Mouse (Mus musculus) testis, adult 2 months (tissue): ENCODE measurements around the gene Gal3st2. TPM values are rescaled to one million over a fixed set of nuclear protein-coding genes. Genes with fewer than 3 reads are reported as not detected.
"Not testable (repeated sequence)": the region's sequence is repeated elsewhere in the genome, so short reads cannot be mapped to it uniquely, and the experiment has no call there.

Experiments
- H3K27ac ChIP-seq: fragments of 200-500 bp; 2 replicates; pipeline ENCODE4 v1.5.1; 2012; ENCODE audit warnings: low read depth, low read length; ENCODE audit not compliant: control insufficient read depth, insufficient read depth
- H3K27me3 ChIP-seq: fragments of 200-500 bp; 2 replicates; pipeline ENCODE4 v1.6.1; 2012; ENCODE audit warnings: mild to moderate bottlenecking, low read length, moderate library complexity; ENCODE audit not compliant: control insufficient read depth, insufficient read depth
- H3K36me3 ChIP-seq: fragments of 200-500 bp; 2 replicates; pipeline ENCODE4 v1.6.1; 2012; ENCODE audit warnings: mild to moderate bottlenecking, low read length; ENCODE audit not compliant: control insufficient read depth, insufficient read depth
- H3K4me1 ChIP-seq: fragments of 200-500 bp; 2 replicates; pipeline ENCODE4 v1.6.1; 2012; ENCODE audit warnings: low read length; ENCODE audit not compliant: control insufficient read depth, insufficient read depth
- H3K4me3 ChIP-seq: fragments of 200-500 bp; 2 replicates; pipeline ENCODE4 v1.5.1; 2012; ENCODE audit warnings: low read depth, mild to moderate bottlenecking, low read length, moderate library complexity, mixed read lengths; ENCODE audit not compliant: control insufficient read depth
- CTCF ChIP-seq: fragments of 200-500 bp; IDR thresholded peaks from 2 replicates; pipeline ENCODE4 v1.5.1; 2012; ENCODE audit warnings: low read depth, mild to moderate bottlenecking, inconsistent platforms, low read length, moderate library complexity; ENCODE audit not compliant: control insufficient read depth, insufficient read depth, insufficient replicate concordance
- POLR2A ChIP-seq: fragments of 200-500 bp; IDR thresholded peaks from 2 replicates; pipeline ENCODE4 v1.6.1; 2012; ENCODE audit warnings: low read depth, mild to moderate bottlenecking, inconsistent platforms, low read length, moderate library complexity; ENCODE audit not compliant: control insufficient read depth
- polyA plus RNA-seq: library from polyadenylated mRNA; depleted of rRNA; stranded (reverse); fragments of >200 nt; gene quantifications from 2 replicates; pipeline ENCODE4 v1.2.3, GENCODE M21; 2012

The Gal3st2 gene
- polyA plus RNA-seq, 1 experiment, result 0.56 TPM

- no peak overlapping the region for H3K27ac ChIP-seq
- peaks cover 3% of the 10 kb centered on the region; the same call in 1 of the 2 replicates for H3K4me1 ChIP-seq
- no peak for TF ChIP-seq POLR2A
- no peak for TF ChIP-seq CTCF
- no peaks in the 10 kb centered on the region for H3K36me3 ChIP-seq
- H3K27me3 ChIP-seq, result no peaks in the 10 kb centered on the region
- H3K4me3 ChIP-seq, result no peak overlapping the region
These were observed 23.8 kb upstream of the Gal3st2 start for GRCm38 (mm10) chr1:93837335-93837734.

DNA sequence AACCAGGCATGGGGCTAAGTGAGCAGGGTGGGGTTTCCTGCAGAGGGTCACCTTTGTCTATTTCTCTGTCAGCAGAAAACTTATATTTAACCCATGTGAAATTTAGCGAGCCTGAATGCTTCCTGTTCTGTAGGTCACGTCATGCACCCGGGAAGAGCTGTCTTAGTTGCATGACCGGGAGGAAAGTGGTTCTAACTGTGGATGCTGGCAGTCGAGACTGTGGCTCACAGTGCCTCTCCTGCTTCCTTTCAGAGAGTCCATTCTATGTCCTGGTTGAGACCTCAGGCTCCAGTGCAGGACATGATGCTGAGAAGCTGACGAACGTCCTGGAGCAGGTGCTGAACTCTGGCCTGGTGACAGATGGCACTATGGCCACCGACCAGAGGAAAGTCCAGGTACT is 22.5 kb upstream of the Gal3st2 start:
- not testable (repeated sequence) for H3K4me1 ChIP-seq

GRCm38 (mm10) chr1:93845766-93846366 is 15.2 kb upstream of the Gal3st2 start:
- H3K4me3 ChIP-seq, H3K36me3 ChIP-seq, H3K27ac ChIP-seq, H3K27me3 ChIP-seq, H3K4me1 ChIP-seq: not testable (repeated sequence)

More for the DNA sequence above, 22.5 kb upstream of the Gal3st2 start:
- not testable (repeated sequence) for H3K27me3 ChIP-seq, H3K4me3 ChIP-seq, H3K27ac ChIP-seq, H3K36me3 ChIP-seq

DNA sequence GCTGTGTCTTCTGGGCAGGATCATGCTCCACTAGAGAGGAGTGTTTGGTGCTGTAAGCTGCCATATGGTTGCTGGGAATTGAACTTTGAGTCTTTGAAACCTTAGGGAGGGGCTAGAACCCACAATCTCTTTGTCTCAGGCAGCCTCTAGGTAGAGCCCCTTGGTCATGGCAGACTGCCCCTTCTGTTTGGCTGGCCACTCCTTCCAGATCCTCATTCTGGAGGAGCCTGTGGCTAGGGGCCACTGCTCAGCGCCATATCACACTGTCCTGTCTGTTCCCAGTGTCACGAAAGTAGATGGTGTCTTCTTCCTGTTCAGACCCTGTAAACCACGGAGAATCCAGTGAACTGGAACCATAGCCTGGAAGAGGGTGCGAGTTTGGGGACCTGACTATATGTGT is 5.3 kb upstream of the Gal3st2 start:
- H3K27me3 ChIP-seq, H3K36me3 ChIP-seq, H3K27ac ChIP-seq, H3K4me1 ChIP-seq, H3K4me3 ChIP-seq: not testable (repeated sequence)

- no peaks in the 10 kb centered on the region for H3K36me3 ChIP-seq
- TF ChIP-seq CTCF (no peak), POLR2A (no peak)
- H3K27ac ChIP-seq, result no peak overlapping the region
- H3K4me3 ChIP-seq, result no peak overlapping the region
- H3K4me1 ChIP-seq, result no peaks in the 10 kb centered on the region
- H3K27me3 ChIP-seq, result no peaks in the 10 kb centered on the region
These were observed 3.7 kb upstream of the Gal3st2 start for GRCm38 (mm10) chr1:93857370-93857769.

- Histone ChIP-seq H3K36me3 (no peaks in the 10 kb centered on the region), H3K27ac (no peak overlapping the region), H3K4me3 (no peak overlapping the region), H3K27me3 (no peaks in the 10 kb centered on the region), H3K4me1 (no peaks in the 10 kb centered on the region)
- TF ChIP-seq POLR2A (no peak), CTCF (no peak)
These were observed 3.1 kb upstream of the Gal3st2 start for GRCm38 (mm10) chr1:93857991-93858390.

DNA sequence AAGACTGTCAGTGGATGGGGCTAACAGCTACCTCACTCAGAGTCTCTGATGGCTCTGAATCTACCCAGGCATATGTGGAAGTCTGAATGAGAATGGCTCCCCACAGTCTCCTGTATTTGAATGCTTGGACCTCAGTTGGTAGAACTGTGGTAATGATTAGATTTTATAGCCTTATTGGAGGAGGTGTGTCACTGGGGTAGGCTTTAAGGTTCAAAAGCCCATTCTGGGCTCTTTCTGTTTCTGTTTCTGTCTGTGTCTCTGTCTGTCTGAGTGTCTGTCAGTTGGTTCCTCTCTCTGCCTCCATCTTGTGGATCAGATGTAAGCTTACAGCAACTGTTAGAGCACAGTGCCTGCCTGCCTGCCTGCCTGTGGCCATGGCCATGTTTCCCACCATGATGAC is 1.5 kb upstream of the Gal3st2 start:
- Histone ChIP-seq H3K4me1 (no peaks in the 10 kb centered on the region), H3K27ac (no peak overlapping the region), H3K4me3 (no peak overlapping the region), H3K27me3 (no peaks in the 10 kb centered on the region), H3K36me3 (no peaks in the 10 kb centered on the region)
- no peak for TF ChIP-seq CTCF
- no peak for TF ChIP-seq POLR2A

GRCm38 (mm10) chr1:93871594-93872105 is 10.5 kb downstream of the Gal3st2 start:
- H3K36me3 ChIP-seq, H3K4me3 ChIP-seq, H3K4me1 ChIP-seq, H3K27me3 ChIP-seq, H3K27ac ChIP-seq: not testable (repeated sequence)

GRCm38 (mm10) chr1:93874405-93874804 is 13.3 kb downstream of the Gal3st2 start:
- not testable (repeated sequence) for H3K4me1 ChIP-seq, H3K27ac ChIP-seq, H3K36me3 ChIP-seq, H3K27me3 ChIP-seq, H3K4me3 ChIP-seq

- not testable (repeated sequence) for H3K36me3 ChIP-seq, H3K27me3 ChIP-seq, H3K4me1 ChIP-seq, H3K4me3 ChIP-seq, H3K27ac ChIP-seq
These were observed 20.7 kb downstream of the Gal3st2 start for GRCm38 (mm10) chr1:93881778-93882177.

GRCm38 (mm10) chr1:93890936-93891335 is 29.8 kb downstream of the Gal3st2 start:
- H3K27ac ChIP-seq, H3K4me3 ChIP-seq, H3K27me3 ChIP-seq, H3K4me1 ChIP-seq, H3K36me3 ChIP-seq: not testable (repeated sequence)
